ENCODE assay signal across 14 mouse cellular contexts in genomic region chr4:131488246-131488645, GRCm38 (mm10).
DNase-seq lines count a peak whose midpoint lies in the region; ATAC-seq and TF ChIP-seq lines count a peak whose summit lies in the region.
"Had no signal": no experiment of that assay in that cellular context is flagged by ENCODE, and none has a peak within 500 bp of the region (broad histone marks: within the 10 kb centered on the region; RNA-seq: fewer than 3 reads in every experiment).

No protein-coding gene starts in this region.

- 0 out of 2 replicates have a peak overlapping the region, but pooled peaks have one; percentile 24 for H3K9ac ChIP-seq in hindbrain, embryonic 11.5 days (ENCODE audit: low read depth, low read length)
- H3K9ac ChIP-seq in hindbrain, postnatal 0 days (replicated peaks; ENCODE audit: low read length): no peak overlapping the region
- no peak overlapping the region for H3K9ac ChIP-seq in kidney, embryonic 15.5 days
- H3K9ac ChIP-seq: embryonic facial prominence, embryonic 15.5 days; stomach, embryonic 15.5 days had no signal

- no peak for ATAC-seq in hindbrain, embryonic 11.5 days (ENCODE audit: low FRiP score)
- no peak for ATAC-seq in hindbrain, postnatal 0 days
- ATAC-seq in kidney, embryonic 15.5 days (replicated peaks; ENCODE audit: low FRiP score): no peak
- ATAC-seq: CD4-positive, CD25-positive, alpha-beta regulatory T cell, adult 4 months had no signal

- H3K4me2 ChIP-seq in hindbrain, embryonic 11.5 days (replicated peaks; ENCODE audit: low read depth, low read length): no peak overlapping the region
- H3K4me2 ChIP-seq in hindbrain, postnatal 0 days (ENCODE audit: low read depth, low read length): no peak overlapping the region
- no peak overlapping the region for H3K4me2 ChIP-seq in kidney, embryonic 15.5 days
- H3K4me2 ChIP-seq: embryonic facial prominence, embryonic 15.5 days; stomach, embryonic 15.5 days had no signal

- no peaks in the 10 kb centered on the region; the same call in none of the 2 replicates for H3K4me1 ChIP-seq in hindbrain, embryonic 11.5 days (replicated peaks; ENCODE audit: control insufficient read depth, insufficient read depth, low read length)
- H3K4me1 ChIP-seq in hindbrain, postnatal 0 days (ENCODE audit: insufficient read depth, low read length): peaks cover 22% of the 10 kb centered on the region; the same call in 1 of the 2 replicates
- peaks cover 45% of the 10 kb centered on the region for H3K4me1 ChIP-seq in kidney, embryonic 15.5 days

- H3K9me3 ChIP-seq in hindbrain, embryonic 11.5 days (ENCODE audit: control insufficient read depth, low read length): no peaks in the 10 kb centered on the region
- H3K9me3 ChIP-seq in hindbrain, postnatal 0 days (ENCODE audit: low read length): no peaks in the 10 kb centered on the region
- H3K9me3 ChIP-seq in kidney, embryonic 15.5 days (replicated peaks): no peaks in the 10 kb centered on the region
- H3K9me3 ChIP-seq: embryonic facial prominence, embryonic 15.5 days; stomach, embryonic 15.5 days had no signal

- H3K36me3 ChIP-seq in hindbrain, embryonic 11.5 days (ENCODE audit: control insufficient read depth, insufficient read depth, low read length): no peaks in the 10 kb centered on the region
- no peaks in the 10 kb centered on the region for H3K36me3 ChIP-seq in hindbrain, postnatal 0 days (ENCODE audit: insufficient read depth, low read length)
- H3K36me3 ChIP-seq in kidney, embryonic 15.5 days: no peaks in the 10 kb centered on the region
- H3K36me3 ChIP-seq: embryonic facial prominence, embryonic 15.5 days; stomach, embryonic 15.5 days had no signal

- no peak for DNase-seq in hindbrain, embryonic 11.5 days (ENCODE audit: low spot score)
- no peak for DNase-seq in hindbrain, postnatal 0 days (ENCODE audit: low spot score)
- peak; percentile 73 for DNase-seq in cerebellum, adult 9-10 months
- DNase-seq in mesoderm, embryonic 11.5 days (ENCODE audit: low read depth, low spot score): peak; percentile 36
- DNase-seq in layer of hippocampus, adult 11-12 months (ENCODE audit: low spot score): no peak
- no peak for DNase-seq in heart, adult 8-10 months (ENCODE audit: low spot score)
- no peak for DNase-seq in neural tube, embryonic 10.5 days (ENCODE audit: extremely low spot score, low spot score)
- DNase-seq: right cerebral cortex, adult 18-20 months had no signal

- H3K27me3 ChIP-seq in hindbrain, embryonic 11.5 days (ENCODE audit: control insufficient read depth, insufficient read depth, low read length): no peaks in the 10 kb centered on the region
- H3K27me3 ChIP-seq in hindbrain, postnatal 0 days (ENCODE audit: insufficient read depth, low read length): no peaks in the 10 kb centered on the region
- H3K27me3 ChIP-seq in kidney, embryonic 15.5 days: peaks cover 17% of the 10 kb centered on the region

- no peak for TF ChIP-seq CTCF in hindbrain, postnatal 0 days (IDR thresholded peaks at IDR 0.05; ENCODE audit: low read depth)

- WGBS in hindbrain, embryonic 11.5 days: 43% methylated on average over 6 of the region's 6 CpGs
- 38% methylated on average over 6 of the region's 6 CpGs for WGBS in hindbrain, postnatal 0 days
- WGBS in kidney, embryonic 15.5 days: 5% methylated on average over 6 of the region's 6 CpGs

- no peak overlapping the region for H3K4me3 ChIP-seq in hindbrain, embryonic 11.5 days (ENCODE audit: low read depth, low read length)
- no peak overlapping the region for H3K4me3 ChIP-seq in hindbrain, postnatal 0 days (ENCODE audit: low read length)
- H3K4me3 ChIP-seq in kidney, embryonic 15.5 days (replicated peaks): no peak overlapping the region
- H3K4me3 ChIP-seq: embryonic facial prominence, embryonic 15.5 days; myocyte; stomach, embryonic 15.5 days had no signal

- H3K27ac ChIP-seq in hindbrain, embryonic 11.5 days (ENCODE audit: low read depth, low read length): no peak overlapping the region
- H3K27ac ChIP-seq in hindbrain, postnatal 0 days: no peak overlapping the region
- peak overlapping the region; percentile 71 for H3K27ac ChIP-seq in kidney, embryonic 15.5 days
- H3K27ac ChIP-seq: embryonic facial prominence, embryonic 15.5 days; macrophage; stomach, embryonic 15.5 days had no signal

Comparison
In these comparisons a context has a peak if more than half of its experiments do, and no peak if none do; other contexts are left out.
1. DNase-seq: peak in cerebellum, adult 9-10 months (single experiment) and mesoderm, embryonic 11.5 days (single experiment); none in hindbrain, embryonic 11.5 days (single experiment), hindbrain, postnatal 0 days (single experiment), layer of hippocampus, adult 11-12 months (single experiment), heart, adult 8-10 months (single experiment) and neural tube, embryonic 10.5 days (single experiment).